Mouse (Mus musculus): ENCODE data around the gene Usp9y.

The Usp9y gene

GRCm38 (mm10) chrY:1459682-1460081, at the start of gene Usp9y:
Usp9y (minus strand) TSS chrY:1459782.
- DNase-seq (ENCODE audit: low spot score), result no peak

GRCm38 (mm10) chrY:1293708-1294107, 165.9 kb downstream of the Usp9y start:
- no peak for DNase-seq (ENCODE audit: low spot score)

- peak; percentile 74 for DNase-seq (ENCODE audit: low spot score)
These were observed 173.3 kb downstream of the Usp9y start, which contains the start of gene Ddx3y for GRCm38 (mm10) chrY:1286171-1286795. Ddx3y (minus strand) TSS chrY:1286629.

- peak; percentile 5 for DNase-seq (ENCODE audit: low spot score)
These were observed 173.8 kb downstream of the Usp9y start for GRCm38 (mm10) chrY:1285735-1286134.

All from urinary bladder, postnatal 14 days (tissue).